Mouse (Mus musculus): ENCODE measurements around the gene Gns.

DNA sequence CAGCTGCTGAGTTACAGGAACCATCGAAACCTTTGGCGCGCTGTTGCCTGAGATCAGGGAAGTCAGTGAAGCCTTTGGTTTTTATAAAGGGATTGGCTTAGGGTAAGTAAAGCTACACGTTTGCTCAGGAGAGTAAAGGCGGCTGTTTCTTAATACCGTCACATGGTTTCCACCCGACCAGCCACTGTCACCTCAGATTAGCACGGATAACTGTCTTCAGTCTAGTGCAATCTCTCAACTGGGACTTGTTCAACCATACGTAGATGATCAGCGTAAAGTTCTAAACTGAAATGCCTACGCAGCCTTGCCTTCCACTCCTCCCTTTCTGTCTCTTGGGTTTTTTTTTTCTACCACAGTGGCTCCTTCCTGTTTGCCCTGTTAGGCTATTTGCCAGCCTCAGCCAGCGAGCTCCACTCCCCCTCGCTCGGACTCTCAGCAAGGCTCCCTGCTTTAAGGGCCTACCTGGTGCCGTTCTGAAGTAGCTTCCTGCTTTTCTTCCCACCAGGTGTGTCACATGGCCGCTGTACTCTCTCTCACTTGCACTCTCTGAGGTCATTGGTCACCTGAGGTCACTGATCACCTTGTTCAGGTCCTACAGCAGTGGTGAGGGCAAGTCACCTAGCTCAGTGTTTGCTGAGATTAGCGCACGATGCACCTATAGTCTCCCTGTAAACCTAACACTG is 4.0 kb downstream of the Gns start:
- TF ChIP-seq POLR2A (IDR thresholded peaks at IDR 0.05; ENCODE audit: low read depth, low read length) (no peak), CTCF (conservative IDR thresholded peaks at IDR 0.05; ENCODE audit: insufficient read depth, insufficient read length, low read depth, low read length) (no peak)
